10 mouse cellular contexts compared by ENCODE assay signal in genomic region chr6:24325215-24325614, GRCm38 (mm10).
DNase-seq lines count a peak whose midpoint lies in the region; ATAC-seq lines count a peak whose summit lies in the region.
"Had no signal": no experiment of that assay in that cellular context is flagged by ENCODE, and none has a peak within 500 bp of the region (broad histone marks: within the 10 kb centered on the region; RNA-seq: fewer than 3 reads in every experiment).

No protein-coding gene starts in this region.

- no peaks in the 10 kb centered on the region for H3K9me3 ChIP-seq in kidney, embryonic 14.5 days (ENCODE audit: control insufficient read depth, low read length)
- no peaks in the 10 kb centered on the region for H3K9me3 ChIP-seq in forebrain, embryonic 14.5 days (replicated peaks; ENCODE audit: control insufficient read depth, low read length)

- ATAC-seq in kidney, embryonic 14.5 days (ENCODE audit: low FRiP score, low TSS enrichment): peak; percentile 28; the same call in 1 of the 2 replicates
- peak; percentile 72; the same call in 1 of the 2 replicates for ATAC-seq in forebrain, embryonic 14.5 days

- H3K27ac ChIP-seq in kidney, embryonic 14.5 days (ENCODE audit: low read depth, low read length): no peak overlapping the region
- no peak overlapping the region for H3K27ac ChIP-seq in forebrain, embryonic 14.5 days (ENCODE audit: low read depth, low read length)
- H3K27ac ChIP-seq: macrophage had no signal

- H3K9ac ChIP-seq in kidney, embryonic 14.5 days (ENCODE audit: low read depth, low read length): no peak overlapping the region
- H3K9ac ChIP-seq in forebrain, embryonic 14.5 days (ENCODE audit: low read length): no peak overlapping the region

- no peaks in the 10 kb centered on the region for H3K27me3 ChIP-seq in kidney, embryonic 14.5 days (ENCODE audit: control insufficient read depth, insufficient read depth, low read length)
- H3K27me3 ChIP-seq in forebrain, embryonic 14.5 days (replicated peaks; ENCODE audit: control insufficient read depth, insufficient read depth, low read length): no peaks in the 10 kb centered on the region

- H3K4me2 ChIP-seq in kidney, embryonic 14.5 days (replicated peaks; ENCODE audit: low read depth, low read length): no peak overlapping the region
- H3K4me2 ChIP-seq in forebrain, embryonic 14.5 days (ENCODE audit: low read length): no peak overlapping the region

- DNase-seq in kidney, postnatal 4 days: no peak
- peak; percentile 10 to 20 for DNase-seq in right cerebral cortex, adult 2 months (ENCODE audit: low spot score in 2 of 2)
- no peak for DNase-seq in right cerebral cortex, postnatal 25 days
- peak; percentile 72 for DNase-seq in forebrain, embryonic 14.5 days (ENCODE audit: low spot score)
- peak; percentile 38 for DNase-seq in telencephalon, adult 2 months (ENCODE audit: low read depth, low spot score)
- no peak for DNase-seq in yolk sac, embryonic 10.5 days (ENCODE audit: low spot score)
- DNase-seq in liver: no peak

- H3K4me1 ChIP-seq in kidney, embryonic 14.5 days (ENCODE audit: control insufficient read depth, insufficient read depth, low read length): no peaks in the 10 kb centered on the region
- no peaks in the 10 kb centered on the region for H3K4me1 ChIP-seq in forebrain, embryonic 14.5 days (ENCODE audit: control insufficient read depth, insufficient read depth, low read length)

- H3K36me3 ChIP-seq in kidney, embryonic 14.5 days (ENCODE audit: control insufficient read depth, insufficient read depth, low read length): no peaks in the 10 kb centered on the region
- no peaks in the 10 kb centered on the region for H3K36me3 ChIP-seq in forebrain, embryonic 14.5 days (ENCODE audit: control insufficient read depth, insufficient read depth, low read length)

- no peak overlapping the region for H3K4me3 ChIP-seq in kidney, embryonic 14.5 days (ENCODE audit: low read length)
- H3K4me3 ChIP-seq in forebrain, embryonic 14.5 days (ENCODE audit: low read depth, low read length): no peak overlapping the region
- H3K4me3 ChIP-seq: erythroblast, embryonic 14.5 days had no signal

Comparison
In these comparisons a context has a peak if more than half of its experiments do, and no peak if none do; other contexts are left out.
1. DNase-seq: peak in right cerebral cortex, adult 2 months (2 of 2), forebrain, embryonic 14.5 days (single experiment) and telencephalon, adult 2 months (single experiment); none in kidney, postnatal 4 days (0 of 2), right cerebral cortex, postnatal 25 days (single experiment), yolk sac, embryonic 10.5 days (single experiment) and liver (single experiment).